Mouse (Mus musculus): Measurements from ENCODE around the gene Cnp. TPM values are rescaled to one million over a fixed set of nuclear protein-coding genes. Genes with fewer than 3 reads are reported as not detected.

The Cnp gene
- polyA plus RNA-seq (2015; fragmentation: Nextera tagmentation; extraction: Ambion mirVana), result 13.8 TPM in 2 replicates

DNA sequence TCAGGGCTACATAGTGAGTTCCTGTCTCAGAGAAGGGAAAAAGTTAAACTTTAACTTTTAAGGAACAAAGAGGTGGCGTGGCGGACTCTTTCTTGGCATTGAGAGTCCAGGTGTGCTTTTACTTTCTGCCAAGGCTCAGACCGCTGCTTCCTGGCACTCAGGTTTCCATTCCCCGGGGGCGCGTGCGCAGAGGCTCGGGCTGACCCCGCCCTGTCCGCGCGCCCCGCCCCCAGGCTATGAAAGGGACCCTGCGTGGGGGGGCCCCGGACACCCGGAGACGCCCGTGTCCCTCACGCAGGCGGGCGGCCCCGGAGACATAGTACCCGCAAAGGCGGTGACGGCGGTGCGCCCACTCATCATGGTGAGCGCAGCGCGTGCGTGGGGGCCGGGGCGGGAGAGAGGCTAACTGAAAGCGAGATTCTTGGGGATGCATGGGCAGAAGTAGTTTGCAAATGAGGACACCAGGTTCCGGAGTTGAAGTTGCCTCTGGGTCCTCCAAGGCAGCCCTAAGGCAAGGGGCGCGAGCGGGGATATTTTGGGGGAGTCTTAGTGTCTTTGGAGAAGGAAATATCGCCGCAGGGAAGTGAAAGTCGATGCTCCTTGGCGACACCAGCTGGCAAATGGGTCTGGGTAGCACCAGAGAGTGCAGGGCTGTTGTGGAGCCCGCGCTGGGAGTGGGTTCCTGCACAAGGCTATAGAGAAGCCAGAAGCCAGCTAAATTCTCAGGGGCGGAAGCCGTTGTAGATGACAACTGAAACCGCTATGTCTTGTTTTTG lies at the start of gene Cnp:
Gene Cnp (plus strand): TSS at position 197 of the 776 bp plus-strand sequence.
- Histone ChIP-seq H3K9ac (ENCODE audit: low read depth, low read length) (peak within 1 kb of the TSS; percentile 67), H3K4me3 (ENCODE audit: low read depth, low read length) (peak within 1 kb of the TSS; percentile 66), H3K4me2 (ENCODE audit: low read depth, low read length) (peak within 1 kb of the TSS; percentile 81), H3K4me1 (ENCODE audit: control insufficient read depth, low read depth, low read length) (peaks cover 20% of the 10 kb centered on the region), H3K36me3 (ENCODE audit: control insufficient read depth, insufficient read depth) (no peaks in the 10 kb centered on the region), H3K9me3 (replicated peaks; ENCODE audit: control insufficient read depth, low read length) (no peaks in the 10 kb centered on the region), H3K27me3 (ENCODE audit: control insufficient read depth, insufficient read depth, low read depth, low read length) (no peaks in the 10 kb centered on the region), H3K27ac (ENCODE audit: low read length) (peak within 1 kb of the TSS; percentile 66)
- under 1% methylated on average over 47 of the region's 47 CpGs for WGBS (ENCODE audit: insufficient replicate concordance)
- peak; percentile 77 for ATAC-seq (ENCODE audit: low read depth)

DNA sequence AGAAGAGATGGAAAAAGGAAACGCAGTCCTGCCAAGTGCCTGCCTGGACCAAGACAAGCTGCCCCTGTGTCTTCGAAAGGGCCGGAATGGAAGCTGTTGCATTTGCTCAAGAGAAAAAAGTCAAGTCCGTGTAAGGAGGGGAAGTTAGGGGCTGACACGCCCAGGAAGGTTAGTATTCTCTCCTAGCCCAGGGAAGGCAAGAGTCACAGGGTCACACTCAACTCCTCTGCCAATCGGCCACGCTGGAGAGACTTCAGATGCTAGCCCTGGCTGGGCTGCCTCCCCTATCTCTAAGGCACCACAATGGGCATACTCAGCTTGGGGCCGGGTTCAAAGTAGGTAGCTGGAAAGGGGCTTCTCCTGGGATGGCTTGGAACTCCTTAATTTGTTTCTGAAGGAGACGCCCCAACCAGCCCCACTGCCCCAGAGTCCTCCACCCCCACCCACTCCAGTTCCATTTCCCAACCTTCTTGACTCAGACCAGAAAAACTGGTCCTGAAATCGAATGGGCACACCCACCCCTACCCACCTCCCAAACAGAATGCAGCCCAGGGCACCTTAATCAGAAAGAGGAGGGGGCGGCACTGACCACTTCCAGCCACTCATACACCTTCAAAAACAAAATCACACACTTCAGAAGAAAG lies 49.6 kb upstream of the Cnp start:
- Histone ChIP-seq H3K4me3 (ENCODE audit: low read depth, low read length) (peak overlapping the region; percentile 88), H3K27me3 (ENCODE audit: control insufficient read depth, insufficient read depth, low read depth, low read length) (no peaks in the 10 kb centered on the region), H3K27ac (ENCODE audit: low read length) (no peak overlapping the region), H3K4me2 (ENCODE audit: low read depth, low read length) (peak overlapping the region; percentile 90), H3K36me3 (ENCODE audit: control insufficient read depth, insufficient read depth) (peaks cover 14% of the 10 kb centered on the region), H3K9me3 (replicated peaks; ENCODE audit: control insufficient read depth, low read length) (no peaks in the 10 kb centered on the region), H3K9ac (ENCODE audit: low read depth, low read length) (no peak overlapping the region), H3K4me1 (ENCODE audit: control insufficient read depth, low read depth, low read length) (peaks cover 39% of the 10 kb centered on the region)
- no peak for ATAC-seq (ENCODE audit: low read depth)
- 42% methylated on average over 11 of the region's 11 CpGs for WGBS (ENCODE audit: insufficient replicate concordance)

DNA sequence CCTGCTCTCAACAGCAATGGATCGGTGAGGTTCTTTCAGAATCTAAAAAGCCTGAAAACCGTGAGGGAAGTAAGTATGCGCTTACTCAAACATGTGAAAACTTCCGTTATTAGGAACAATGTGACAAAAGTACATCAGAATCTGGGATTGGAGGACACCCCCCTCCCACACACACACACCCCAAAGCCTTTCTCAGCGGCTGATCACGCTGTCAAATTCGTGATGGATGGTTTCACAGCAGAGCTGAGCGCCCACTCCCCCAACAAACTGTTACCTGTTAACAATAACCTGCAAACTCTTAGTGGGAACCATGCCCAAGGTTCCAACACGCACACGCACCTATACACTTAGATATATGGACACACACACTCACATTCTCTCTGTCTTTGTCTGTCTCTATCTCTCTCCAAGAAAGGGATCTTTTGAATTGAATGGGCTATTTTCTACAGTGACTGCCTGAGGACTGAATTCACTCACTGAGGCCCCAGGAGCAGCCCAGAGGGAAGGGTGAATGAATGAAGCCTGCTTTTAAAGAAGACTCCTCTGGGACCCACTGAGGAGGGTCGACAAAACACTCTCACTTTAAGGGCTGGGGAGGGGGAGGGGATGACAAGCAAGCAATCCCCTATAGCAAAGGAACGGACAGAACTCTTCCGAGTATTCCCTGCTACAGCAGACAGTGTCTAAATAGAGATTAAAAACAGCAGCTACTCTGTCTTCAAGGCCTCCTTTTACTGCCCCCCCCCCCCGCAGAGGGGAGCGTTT lies 48.5 kb upstream of the Cnp start:
- ATAC-seq (ENCODE audit: low read depth), result no peak
- Histone ChIP-seq H3K9ac (ENCODE audit: low read depth, low read length) (peak overlapping the region; percentile 88), H3K9me3 (replicated peaks; ENCODE audit: control insufficient read depth, low read length) (no peaks in the 10 kb centered on the region), H3K4me1 (ENCODE audit: control insufficient read depth, low read depth, low read length) (peaks cover 39% of the 10 kb centered on the region), H3K36me3 (ENCODE audit: control insufficient read depth, insufficient read depth) (peaks cover 12% of the 10 kb centered on the region), H3K27ac (ENCODE audit: low read length) (no peak overlapping the region), H3K4me2 (ENCODE audit: low read depth, low read length) (peak overlapping the region; percentile 90), H3K27me3 (ENCODE audit: control insufficient read depth, insufficient read depth, low read depth, low read length) (no peaks in the 10 kb centered on the region), H3K4me3 (ENCODE audit: low read depth, low read length) (peak overlapping the region; percentile 88)
- 37% methylated on average over 15 of the region's 15 CpGs for WGBS (ENCODE audit: insufficient replicate concordance)

DNA sequence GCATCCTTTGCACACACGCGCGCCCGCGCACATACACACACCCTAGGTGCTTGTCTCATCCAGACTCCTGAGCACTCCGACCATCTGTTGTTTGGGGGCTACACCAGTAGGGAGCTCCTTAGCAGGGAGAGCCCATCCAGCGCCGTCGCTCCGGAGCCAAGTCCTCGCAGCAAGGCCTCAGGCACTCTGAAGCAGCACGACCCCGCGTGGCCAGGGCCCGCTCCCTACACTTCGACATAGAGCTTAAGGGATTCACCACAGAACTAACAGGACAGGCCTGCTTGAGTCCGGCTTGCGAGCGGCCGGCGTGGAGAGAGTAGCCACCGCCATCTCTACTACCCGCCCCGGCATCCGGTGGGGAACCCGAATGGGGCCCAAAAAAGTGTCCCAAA lies 47.6 kb upstream of the Cnp start:
- peak; percentile 4; the same call in 1 of the 2 replicates for ATAC-seq (ENCODE audit: low read depth)
- WGBS (ENCODE audit: insufficient replicate concordance), result under 1% methylated on average over 26 of the region's 26 CpGs

DNA sequence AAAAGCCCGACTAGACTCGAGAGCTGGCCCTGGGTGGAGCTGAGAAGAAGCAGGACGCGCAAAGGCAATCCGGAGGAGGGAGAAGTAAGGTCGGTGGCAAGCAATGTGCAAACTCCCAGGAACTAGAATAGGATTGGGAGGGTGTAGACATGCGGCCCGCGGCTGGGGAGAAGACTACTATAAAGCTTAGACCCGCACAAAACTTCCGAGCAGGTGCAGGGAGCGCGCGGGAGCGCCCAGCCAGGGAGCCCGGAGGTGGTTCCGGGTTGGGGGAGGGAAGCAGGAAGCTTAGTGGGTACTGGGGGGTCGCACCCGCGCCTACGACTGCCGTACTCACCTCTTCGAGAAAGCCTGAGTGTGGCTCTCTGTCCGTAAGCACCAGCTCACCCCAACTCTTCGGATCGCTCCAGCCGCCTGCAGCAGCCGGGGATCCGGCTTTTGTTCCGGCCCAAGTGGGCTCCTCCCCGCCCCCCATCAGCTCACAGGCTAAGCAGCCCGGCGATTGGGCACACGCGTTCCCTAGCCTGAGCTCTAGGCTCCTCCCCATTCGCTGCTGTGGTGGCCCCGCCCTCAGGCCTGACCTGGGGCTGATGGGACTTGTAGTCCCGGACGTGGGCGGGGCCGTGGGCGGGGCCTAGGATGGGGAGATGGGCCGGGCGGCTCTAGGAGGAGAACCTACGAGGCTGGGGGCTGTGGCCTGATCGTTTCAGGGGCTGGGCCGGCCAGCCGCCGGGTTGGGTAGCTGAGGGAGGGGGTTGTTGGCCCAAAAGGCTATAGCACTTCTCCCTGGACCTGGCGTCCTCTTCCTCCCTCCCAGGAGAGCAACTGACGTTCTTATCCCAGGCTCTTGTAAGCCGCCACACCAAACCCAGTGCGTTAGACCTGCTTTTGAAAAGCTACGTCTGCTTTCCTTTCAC lies 47.0 kb upstream of the Cnp start, which contains the start of gene Acly:
Gene Acly (minus strand): TSS at position 543 of the 917 bp plus-strand sequence.
- Histone ChIP-seq H3K27ac (ENCODE audit: low read length) (peak within 1 kb of the TSS; percentile 87), H3K9me3 (replicated peaks; ENCODE audit: control insufficient read depth, low read length) (no peaks in the 10 kb centered on the region), H3K9ac (ENCODE audit: low read depth, low read length) (peak within 1 kb of the TSS; percentile 88), H3K4me2 (ENCODE audit: low read depth, low read length) (peak within 1 kb of the TSS; percentile 90), H3K4me3 (ENCODE audit: low read depth, low read length) (peak within 1 kb of the TSS; percentile 88), H3K36me3 (ENCODE audit: control insufficient read depth, insufficient read depth) (peaks cover 8% of the 10 kb centered on the region), H3K4me1 (ENCODE audit: control insufficient read depth, low read depth, low read length) (peaks cover 39% of the 10 kb centered on the region), H3K27me3 (ENCODE audit: control insufficient read depth, insufficient read depth, low read depth, low read length) (no peaks in the 10 kb centered on the region)
- 0% methylated on average over 51 of the region's 54 CpGs for WGBS (ENCODE audit: insufficient replicate concordance)
- ATAC-seq (ENCODE audit: low read depth), result peak; percentile 98

More for the DNA sequence above, 47.6 kb upstream of the Cnp start:
- Histone ChIP-seq H3K27ac (ENCODE audit: low read length) (peak overlapping the region; percentile 78), H3K9me3 (replicated peaks; ENCODE audit: control insufficient read depth, low read length) (no peaks in the 10 kb centered on the region), H3K36me3 (ENCODE audit: control insufficient read depth, insufficient read depth) (peaks cover 8% of the 10 kb centered on the region), H3K27me3 (ENCODE audit: control insufficient read depth, insufficient read depth, low read depth, low read length) (no peaks in the 10 kb centered on the region), H3K9ac (ENCODE audit: low read depth, low read length) (peak overlapping the region; percentile 88), H3K4me1 (ENCODE audit: control insufficient read depth, low read depth, low read length) (peaks cover 39% of the 10 kb centered on the region), H3K4me2 (ENCODE audit: low read depth, low read length) (peak overlapping the region; percentile 90), H3K4me3 (ENCODE audit: low read depth, low read length) (peak overlapping the region; percentile 88)

DNA sequence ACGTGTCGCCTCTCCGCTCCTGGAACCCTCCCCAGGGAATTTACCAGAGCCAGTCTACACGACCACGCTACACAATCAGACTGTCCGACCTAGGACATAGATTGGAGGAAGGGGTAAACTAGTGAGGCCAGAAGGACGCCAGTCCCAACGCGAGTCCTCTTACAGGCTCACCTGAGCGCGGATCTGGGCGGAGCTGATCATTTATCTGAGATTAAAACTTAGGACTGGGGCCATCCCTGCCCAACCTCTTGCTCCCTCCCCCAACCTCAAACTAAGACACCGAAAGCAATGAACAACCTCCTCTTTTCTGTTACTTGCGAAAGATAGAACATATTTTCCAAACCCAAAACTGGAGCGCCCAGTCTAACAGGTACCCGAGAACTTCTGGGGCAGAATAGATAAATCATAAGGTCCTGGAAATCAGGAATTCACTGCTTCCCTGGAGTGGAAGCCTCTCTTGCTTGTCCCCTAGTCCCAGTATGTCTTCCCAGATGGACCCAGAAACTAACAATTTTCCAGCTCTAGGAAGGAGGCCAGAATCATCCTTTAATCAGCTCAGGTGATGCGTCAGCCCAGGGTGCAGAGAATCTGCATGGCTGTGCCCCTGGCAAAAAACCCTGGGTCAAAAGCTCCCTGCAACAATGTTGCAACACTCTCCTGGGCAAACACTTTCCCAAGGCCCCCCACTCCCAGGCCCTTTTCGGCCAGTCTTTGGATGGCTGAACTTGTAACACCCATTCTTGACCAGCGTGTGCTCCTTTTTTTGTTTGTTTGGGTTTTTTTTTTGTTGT lies 46.1 kb upstream of the Cnp start:
- ATAC-seq (ENCODE audit: low read depth), result 0 out of 2 replicates have a peak, but pooled peaks have one; percentile 0

DNA sequence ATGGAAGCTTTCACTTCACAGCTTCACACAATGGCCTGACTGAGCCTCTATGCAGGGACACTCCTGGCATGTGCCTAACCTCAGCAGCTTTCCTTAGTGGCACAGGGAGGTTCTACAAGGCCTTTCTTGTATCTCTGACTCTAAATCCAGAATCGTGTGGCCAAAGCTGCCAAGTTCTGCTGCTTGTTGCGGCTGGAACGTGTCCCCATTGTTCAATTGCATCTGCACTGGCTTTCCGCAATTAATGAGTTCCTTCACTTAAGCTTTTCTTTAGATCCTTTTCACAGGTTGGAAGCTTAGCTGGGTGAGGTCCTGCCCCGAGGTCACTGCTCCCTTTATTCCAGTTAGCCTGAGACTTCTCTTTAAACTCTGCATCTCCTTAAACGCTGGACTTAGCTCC lies 40.8 kb upstream of the Cnp start:
- Histone ChIP-seq H3K9me3 (replicated peaks; ENCODE audit: control insufficient read depth, low read length) (no peaks in the 10 kb centered on the region), H3K27ac (ENCODE audit: low read length) (no peak overlapping the region), H3K36me3 (ENCODE audit: control insufficient read depth, insufficient read depth) (no peaks in the 10 kb centered on the region), H3K4me2 (ENCODE audit: low read depth, low read length) (no peak overlapping the region), H3K9ac (ENCODE audit: low read depth, low read length) (no peak overlapping the region), H3K4me3 (ENCODE audit: low read depth, low read length) (no peak overlapping the region), H3K27me3 (ENCODE audit: control insufficient read depth, insufficient read depth, low read depth, low read length) (no peaks in the 10 kb centered on the region), H3K4me1 (ENCODE audit: control insufficient read depth, low read depth, low read length) (no peaks in the 10 kb centered on the region; the same call in 1 of the 2 replicates)
- ATAC-seq (ENCODE audit: low read depth), result no peak
- WGBS (ENCODE audit: insufficient replicate concordance), result 69% methylated on average over 6 of the region's 6 CpGs

More for the DNA sequence above, 46.1 kb upstream of the Cnp start:
- Histone ChIP-seq H3K36me3 (ENCODE audit: control insufficient read depth, insufficient read depth) (peaks cover 2% of the 10 kb centered on the region; the same call in 1 of the 2 replicates), H3K27me3 (ENCODE audit: control insufficient read depth, insufficient read depth, low read depth, low read length) (no peaks in the 10 kb centered on the region), H3K27ac (ENCODE audit: low read length) (peak overlapping the region; percentile 87), H3K4me3 (ENCODE audit: low read depth, low read length) (peak overlapping the region; percentile 88), H3K9ac (ENCODE audit: low read depth, low read length) (peak overlapping the region; percentile 65), H3K4me1 (ENCODE audit: control insufficient read depth, low read depth, low read length) (peaks cover 39% of the 10 kb centered on the region), H3K4me2 (ENCODE audit: low read depth, low read length) (peak overlapping the region; percentile 73), H3K9me3 (replicated peaks; ENCODE audit: control insufficient read depth, low read length) (no peaks in the 10 kb centered on the region)
- 25% methylated on average over 19 of the region's 19 CpGs for WGBS (ENCODE audit: insufficient replicate concordance)
